Mouse (Mus musculus): ENCODE measurements around the gene Sez6l.

GRCm38 (mm10) chr5:112565083-112565482 lies 11.9 kb downstream of the Sez6l start:
- TF ChIP-seq CTCF (IDR thresholded peaks at IDR 0.05) = no peak
- TF ChIP-seq POLR2A (IDR thresholded peaks at IDR 0.05; ENCODE audit: insufficient read depth, low read depth, low read length) = no peak
- TF ChIP-seq EP300 (IDR thresholded peaks at IDR 0.05; ENCODE audit: insufficient read depth, low read depth, low read length) = no peak
